Mouse (Mus musculus) ES-Bruce4 (cell line): Measurements from ENCODE around the gene Actr8. TPM values are rescaled to one million over a fixed set of nuclear protein-coding genes. Genes with fewer than 3 reads are reported as not detected.

Experiments
- H3K27ac ChIP-seq: 2 replicates; pipeline ENCODE4 v1.5.1; 2012; ENCODE audit warnings: low read length, inconsistent platforms; ENCODE audit not compliant: insufficient read depth
- H3K27me3 ChIP-seq: 2 replicates; pipeline ENCODE4 v1.6.1; 2012; ENCODE audit warnings: mild to moderate bottlenecking, low read length, inconsistent platforms; ENCODE audit not compliant: control insufficient read depth, poor library complexity, insufficient read depth, severe bottlenecking
- H3K36me3 ChIP-seq: 2 replicates; pipeline ENCODE4 v1.6.1; 2012; ENCODE audit warnings: inconsistent platforms, mild to moderate bottlenecking, low read length, moderate library complexity; ENCODE audit not compliant: control insufficient read depth, poor library complexity, insufficient read depth, severe bottlenecking
- H3K4me1 ChIP-seq: one replicate; pipeline ENCODE4 v1.8.1; 2011; ENCODE audit warnings: low read length; ENCODE audit not compliant: control insufficient read depth, insufficient read depth
- H3K4me3 ChIP-seq: 2 replicates; pipeline ENCODE4 v1.5.1; 2011; ENCODE audit warnings: low read depth, mild to moderate bottlenecking, low read length
- H3K9ac ChIP-seq: 2 replicates; pipeline ENCODE4 v1.6.1; 2012; ENCODE audit warnings: low read depth, mild to moderate bottlenecking, inconsistent platforms; ENCODE audit not compliant: poor library complexity, severe bottlenecking
- H3K9me3 ChIP-seq: replicated peaks from 2 replicates; pipeline ENCODE4 v1.6.1; 2012; ENCODE audit warnings: mild to moderate bottlenecking, low read length, inconsistent platforms; ENCODE audit not compliant: control insufficient read depth, poor library complexity, insufficient read depth, severe bottlenecking
- CTCF ChIP-seq: IDR thresholded peaks from one replicate; pipeline ENCODE4 v1.8.1; 2011; ENCODE audit warnings: low read depth, low read length
- EP300 ChIP-seq: IDR thresholded peaks from 2 replicates; pipeline ENCODE4 v1.6.1; 2011; ENCODE audit warnings: low read depth, low read length; ENCODE audit not compliant: insufficient read depth
- POLR2A ChIP-seq: IDR thresholded peaks from one replicate; pipeline ENCODE4 v1.8.1; 2011; ENCODE audit warnings: low read length; ENCODE audit not compliant: insufficient read depth
- polyA plus RNA-seq: library from polyadenylated mRNA; stranded (reverse); fragments of >200 nt; gene quantifications from 2 replicates; pipeline ENCODE4 v1.2.4, GENCODE M21; 2011; ENCODE audit warnings: low read depth; ENCODE audit not compliant: missing spikeins, insufficient read depth, insufficient read length

Actr8 gene
- polyA plus RNA-seq, 1 experiment, result 54.7 TPM

- H3K4me1 ChIP-seq, result no peaks in the 10 kb centered on the region
- no peaks in the 10 kb centered on the region for H3K9me3 ChIP-seq
- H3K9ac ChIP-seq, result no peak overlapping the region
- no peaks in the 10 kb centered on the region for H3K36me3 ChIP-seq
- H3K4me3 ChIP-seq, result no peak overlapping the region
- H3K27me3 ChIP-seq, result no peaks in the 10 kb centered on the region
- TF ChIP-seq POLR2A (no peak), CTCF (no peak), EP300 (no peak)
- no peak overlapping the region for H3K27ac ChIP-seq
Observed at GRCm38 (mm10) chr14:30054922-30055321, 76.8 kb downstream of the Actr8 start.

Other genes with a start within 250 kb of the Actr8 start
- 39.9 and 50.8 TPM in 2 replicates for gene Selenok, start 10.0 kb upstream of the Actr8 start, polyA plus RNA-seq
- 0.43 TPM in 1 of 2 replicates, not detected in the other for gene Il17rb, start 30.6 kb downstream of the Actr8 start, polyA plus RNA-seq
- 0.67 and 1.3 TPM in 2 replicates for gene Chdh, start 30.7 kb downstream of the Actr8 start, polyA plus RNA-seq